Mouse (Mus musculus): Measurements from ENCODE around the gene Gba2. TPM values are rescaled to one million over a fixed set of nuclear protein-coding genes. Genes with fewer than 3 reads are reported as not detected.

Gba2 gene
- polyA plus RNA-seq, 1 experiment from 2014 or later = 48.7 TPM

DNA sequence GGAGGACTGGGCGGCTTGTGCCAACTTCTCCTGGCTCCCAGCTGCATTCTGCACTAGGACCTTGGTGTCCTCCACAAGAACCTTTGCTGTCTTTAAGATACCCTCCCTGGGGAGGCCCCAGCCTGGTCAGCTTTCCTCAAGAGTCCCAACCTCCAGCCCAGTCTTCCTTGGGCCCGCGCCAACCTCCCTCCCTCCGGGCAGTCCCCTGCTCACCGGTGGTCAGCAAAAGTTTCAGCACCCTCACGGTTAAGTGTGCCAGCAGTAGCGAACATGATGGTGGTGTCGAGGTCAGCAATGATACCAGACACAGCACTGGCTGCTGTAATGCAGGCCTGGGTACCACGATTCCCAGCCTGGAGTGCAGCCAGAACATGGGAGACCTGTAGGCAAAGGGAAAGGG lies 42.6 kb downstream of the Gba2 start:
- no peak overlapping the region for H3K9ac ChIP-seq
- H3K4me1 ChIP-seq = no peaks in the 10 kb centered on the region
- H3K4me2 ChIP-seq (replicated peaks) = no peak overlapping the region
- no peak for ATAC-seq (ENCODE audit: low FRiP score)
- H3K27ac ChIP-seq = no peak overlapping the region
- no peaks in the 10 kb centered on the region for H3K9me3 ChIP-seq (replicated peaks)
- no peaks in the 10 kb centered on the region for H3K27me3 ChIP-seq
- H3K36me3 ChIP-seq = peaks cover 95% of the 10 kb centered on the region
- 96% methylated on average over 8 of the region's 9 CpGs for whole genome bisulfite sequencing
- H3K4me3 ChIP-seq = no peak overlapping the region

GRCm38 (mm10) chr4:43535628-43536027 lies 43.0 kb downstream of the Gba2 start:
- H3K27ac ChIP-seq = no peak overlapping the region
- WGBS = 92% methylated on average over 8 of the region's 8 CpGs

DNA sequence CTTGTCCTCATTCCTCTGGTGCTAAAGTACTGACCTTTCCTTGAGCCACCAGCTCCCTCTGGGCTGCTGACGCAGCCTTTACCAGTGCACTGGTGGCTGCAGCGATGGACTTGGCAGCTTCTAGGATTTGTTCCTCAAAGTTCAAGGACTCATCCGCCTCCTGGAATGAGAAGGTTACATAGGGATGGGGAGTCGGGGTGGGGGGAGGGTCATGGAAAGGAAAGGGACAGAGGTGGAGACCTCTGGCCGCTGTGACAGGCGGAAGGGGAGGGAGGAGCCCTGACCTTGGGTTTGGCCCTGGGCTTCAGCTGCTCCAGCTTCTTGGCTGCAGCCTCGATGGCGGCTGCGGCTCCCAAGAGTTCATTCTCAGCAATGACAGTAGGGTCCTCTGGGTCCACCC lies 45.4 kb downstream of the Gba2 start:
- Histone ChIP-seq H3K4me2 (replicated peaks) (no peak overlapping the region), H3K36me3 (peaks cover 70% of the 10 kb centered on the region), H3K4me3 (no peak overlapping the region), H3K27me3 (no peaks in the 10 kb centered on the region), H3K27ac (no peak overlapping the region), H3K9me3 (replicated peaks) (no peaks in the 10 kb centered on the region), H3K9ac (no peak overlapping the region), H3K4me1 (no peaks in the 10 kb centered on the region)
- WGBS = 85% methylated on average over 9 of the region's 9 CpGs
- no peak for ATAC-seq (ENCODE audit: low FRiP score)

More at GRCm38 (mm10) chr4:43535628-43536027, 43.0 kb downstream of the Gba2 start:
- Histone ChIP-seq H3K4me1 (no peaks in the 10 kb centered on the region), H3K36me3 (peaks cover 93% of the 10 kb centered on the region), H3K4me3 (no peak overlapping the region), H3K9ac (no peak overlapping the region), H3K4me2 (replicated peaks) (no peak overlapping the region), H3K27me3 (no peaks in the 10 kb centered on the region), H3K9me3 (replicated peaks) (no peaks in the 10 kb centered on the region)
- ATAC-seq (ENCODE audit: low FRiP score) = no peak

DNA sequence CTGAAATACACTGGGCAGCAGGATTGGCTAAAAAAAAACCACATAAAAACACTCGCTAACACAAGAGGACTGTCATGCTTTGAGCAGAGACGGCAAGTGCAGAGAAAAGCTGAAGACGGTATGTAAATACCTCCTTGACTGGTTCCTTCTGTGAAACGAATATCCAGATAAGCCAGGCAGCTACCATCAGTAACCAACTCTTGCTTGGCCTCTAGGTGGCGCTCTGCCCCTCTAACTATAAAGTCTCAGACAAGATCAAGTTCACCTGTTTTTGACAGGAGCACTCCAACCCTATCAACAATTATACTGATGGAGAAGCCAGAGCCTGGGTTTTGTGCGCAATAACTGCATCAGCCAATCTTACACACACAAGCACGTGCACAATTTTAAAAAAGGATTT lies 48.1 kb downstream of the Gba2 start:
- H3K27me3 ChIP-seq = peaks cover 9% of the 10 kb centered on the region
- no peak overlapping the region for H3K4me2 ChIP-seq (replicated peaks)
- no peak overlapping the region for H3K4me3 ChIP-seq
- H3K9ac ChIP-seq = no peak overlapping the region
- H3K9me3 ChIP-seq (replicated peaks) = no peaks in the 10 kb centered on the region
- H3K27ac ChIP-seq = no peak overlapping the region
- ATAC-seq (ENCODE audit: low FRiP score) = no peak
- H3K4me1 ChIP-seq = no peaks in the 10 kb centered on the region
- H3K36me3 ChIP-seq = peaks cover 45% of the 10 kb centered on the region
- WGBS = 26% methylated on average over 7 of the region's 7 CpGs

DNA sequence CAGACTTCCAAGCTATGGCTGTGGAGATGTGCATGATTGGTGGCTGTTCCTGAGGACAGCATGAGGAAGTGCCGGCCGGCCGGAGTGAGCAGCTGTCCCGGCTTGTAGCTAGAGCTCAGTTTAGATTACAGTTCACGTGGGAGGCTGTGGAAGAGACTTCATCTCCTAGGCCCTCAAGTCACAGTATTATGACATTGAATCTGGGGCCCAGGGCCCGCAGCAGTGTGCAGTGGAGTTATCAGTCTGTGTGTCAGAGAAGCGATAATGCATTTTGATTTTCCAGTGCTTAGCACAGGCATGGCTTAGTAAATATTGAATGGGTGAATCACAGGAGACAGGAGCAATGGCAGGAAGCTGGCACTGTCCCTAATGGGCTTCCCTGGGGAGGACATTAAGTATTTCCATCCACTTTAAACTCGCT lies 48.6 kb downstream of the Gba2 start:
- no peak overlapping the region for H3K4me3 ChIP-seq
- no peaks in the 10 kb centered on the region for H3K9me3 ChIP-seq (replicated peaks)
- 73% methylated on average over 8 of the region's 8 CpGs for WGBS
- peaks cover 40% of the 10 kb centered on the region for H3K36me3 ChIP-seq
- no peak for ATAC-seq (ENCODE audit: low FRiP score)
- H3K9ac ChIP-seq = no peak overlapping the region
- H3K27ac ChIP-seq = no peak overlapping the region
- H3K27me3 ChIP-seq = peaks cover 14% of the 10 kb centered on the region
- H3K4me2 ChIP-seq (replicated peaks) = no peak overlapping the region
- no peaks in the 10 kb centered on the region for H3K4me1 ChIP-seq

DNA sequence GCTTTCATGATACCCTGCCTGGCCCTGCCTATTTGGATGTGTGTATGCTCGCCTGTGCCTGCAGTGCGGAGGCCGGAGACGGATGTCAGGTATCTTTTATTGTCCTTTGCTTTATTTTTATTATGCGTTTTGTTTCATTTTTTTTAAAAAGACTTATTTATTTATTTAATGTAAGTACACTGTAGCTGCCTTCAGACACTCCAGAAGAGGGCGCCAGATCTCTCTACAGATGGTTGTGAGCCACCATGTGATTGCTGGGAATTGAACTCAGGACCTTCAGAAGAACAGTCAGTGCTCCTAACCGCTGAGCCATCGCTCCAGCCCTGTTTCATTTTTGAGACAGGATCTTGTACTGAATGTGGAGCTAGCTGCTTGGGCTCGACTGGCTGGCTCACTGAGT lies 50.2 kb downstream of the Gba2 start:
- Histone ChIP-seq H3K4me1 (peaks cover 13% of the 10 kb centered on the region), H3K27me3 (peaks cover 29% of the 10 kb centered on the region), H3K27ac (no peak overlapping the region), H3K9ac (no peak overlapping the region), H3K4me3 (no peak overlapping the region), H3K4me2 (replicated peaks) (no peak overlapping the region), H3K36me3 (peaks cover 24% of the 10 kb centered on the region), H3K9me3 (replicated peaks) (no peaks in the 10 kb centered on the region)
- no peak for ATAC-seq (ENCODE audit: low FRiP score)
- 79% methylated on average over 9 of the region's 9 CpGs for WGBS

GRCm38 (mm10) chr4:43527880-43528279 lies 50.8 kb downstream of the Gba2 start:
- ATAC-seq (ENCODE audit: low FRiP score) = no peak
- Histone ChIP-seq H3K4me2 (replicated peaks) (no peak overlapping the region), H3K27ac (no peak overlapping the region), H3K4me1 (peaks cover 20% of the 10 kb centered on the region), H3K36me3 (peaks cover 18% of the 10 kb centered on the region), H3K27me3 (peaks cover 36% of the 10 kb centered on the region), H3K4me3 (no peak overlapping the region), H3K9ac (no peak overlapping the region), H3K9me3 (replicated peaks) (no peaks in the 10 kb centered on the region)
- WGBS = 64% methylated on average over 5 of the region's 5 CpGs

DNA sequence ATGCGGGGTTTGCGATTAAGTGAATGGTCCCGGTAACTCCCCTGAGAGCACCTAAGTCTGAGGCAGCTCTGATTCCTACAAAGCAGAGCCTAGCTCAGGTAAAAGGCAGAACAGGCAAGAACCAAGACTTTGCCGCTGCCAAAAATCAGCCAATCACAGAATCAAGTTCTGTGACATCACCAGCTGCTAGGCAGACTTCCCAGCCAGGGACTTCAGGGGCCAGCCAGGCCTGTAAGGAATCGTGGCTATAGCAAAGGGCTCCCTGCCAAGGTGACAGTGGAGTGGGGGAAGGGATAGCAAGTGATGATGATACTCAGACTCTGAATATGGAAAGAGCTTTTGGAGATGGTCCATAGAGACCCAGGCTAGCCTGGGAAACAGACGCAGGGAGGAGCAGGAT lies 58.7 kb downstream of the Gba2 start:
- ATAC-seq (ENCODE audit: low FRiP score) = peak; percentile 45; the same call in 1 of the 2 replicates
- H3K9me3 ChIP-seq (replicated peaks) = no peaks in the 10 kb centered on the region
- H3K4me3 ChIP-seq = 0 out of 2 replicates have a peak overlapping the region, but pooled peaks have one; percentile 3
- no peak overlapping the region for H3K27ac ChIP-seq
- 13% methylated on average over 6 of the region's 6 CpGs for WGBS
- no peak overlapping the region for H3K9ac ChIP-seq
- no peaks in the 10 kb centered on the region for H3K36me3 ChIP-seq
- peaks cover 60% of the 10 kb centered on the region for H3K27me3 ChIP-seq
- H3K4me1 ChIP-seq = peaks cover 39% of the 10 kb centered on the region
- H3K4me2 ChIP-seq (replicated peaks) = peak overlapping the region; percentile 41

GRCm38 (mm10) chr4:43519551-43519950 lies 59.1 kb downstream of the Gba2 start:
- Histone ChIP-seq H3K9ac (no peak overlapping the region), H3K27me3 (peaks cover 56% of the 10 kb centered on the region)
- ATAC-seq (ENCODE audit: low FRiP score) = no peak

More at GRCm38 (mm10) chr4:43519551-43519950, 59.1 kb downstream of the Gba2 start:
- Histone ChIP-seq H3K9me3 (replicated peaks) (no peaks in the 10 kb centered on the region), H3K36me3 (no peaks in the 10 kb centered on the region), H3K4me2 (replicated peaks) (peak overlapping the region; percentile 41), H3K4me1 (peaks cover 36% of the 10 kb centered on the region), H3K4me3 (0 out of 2 replicates have a peak overlapping the region, but pooled peaks have one; percentile 3), H3K27ac (no peak overlapping the region)
- 14% methylated on average over 10 of the region's 10 CpGs for WGBS

Other genes starting within 250 kb of the Gba2 start
- 55.0 and 68.9 TPM in 2 replicates for gene Rusc2, start 196.9 kb downstream of the Gba2 start, polyA plus RNA-seq (2016; fragmentation: Nextera tagmentation; extraction: Ambion mirVana)
- 1.3 TPM in 1 of 2 replicates, not detected in the other for gene Fam166b, start 149.7 kb downstream of the Gba2 start, polyA plus RNA-seq (2016; fragmentation: Nextera tagmentation; extraction: Ambion mirVana)
- 15.7 and 16.2 TPM in 2 replicates for gene Tesk1, start 136.9 kb downstream of the Gba2 start, polyA plus RNA-seq (2016; fragmentation: Nextera tagmentation; extraction: Ambion mirVana)
- gene Cd72, start 124.2 kb downstream of the Gba2 start, polyA plus RNA-seq (2016; fragmentation: Nextera tagmentation; extraction: Ambion mirVana) = 2.0 and 3.8 TPM in 2 replicates
- gene Sit1, start 95.1 kb downstream of the Gba2 start, polyA plus RNA-seq (2016; fragmentation: Nextera tagmentation; extraction: Ambion mirVana) = not detected in 2 replicates
- 50.8 and 51.4 TPM in 2 replicates for gene Ccdc107, start 86.0 kb downstream of the Gba2 start, polyA plus RNA-seq (2016; fragmentation: Nextera tagmentation; extraction: Ambion mirVana)
- gene Arhgef39, start 79.2 kb downstream of the Gba2 start, polyA plus RNA-seq (2016; fragmentation: Nextera tagmentation; extraction: Ambion mirVana) = 22.6 and 26.8 TPM in 2 replicates
- 1.3 and 1.5 TPM in 2 replicates for gene Car9, start 71.9 kb downstream of the Gba2 start, polyA plus RNA-seq (2016; fragmentation: Nextera tagmentation; extraction: Ambion mirVana)
- 59.3 and 105 TPM in 2 replicates for gene Tpm2, start 55.1 kb downstream of the Gba2 start, polyA plus RNA-seq (2016; fragmentation: Nextera tagmentation; extraction: Ambion mirVana)
- 60.2 and 65.7 TPM in 2 replicates for gene Creb3, start 16.5 kb downstream of the Gba2 start, polyA plus RNA-seq (2016; fragmentation: Nextera tagmentation; extraction: Ambion mirVana)
- 70.5 and 71.7 TPM in 2 replicates for gene Tln1, start 16.2 kb downstream of the Gba2 start, polyA plus RNA-seq (2016; fragmentation: Nextera tagmentation; extraction: Ambion mirVana)
- 40.6 and 43.3 TPM in 2 replicates for gene Rgp1, start 158 bp downstream of the Gba2 start, polyA plus RNA-seq (2016; fragmentation: Nextera tagmentation; extraction: Ambion mirVana)
- 2.4 and 4.0 TPM in 2 replicates for gene Msmp, start 5.6 kb upstream of the Gba2 start, polyA plus RNA-seq (2016; fragmentation: Nextera tagmentation; extraction: Ambion mirVana)
- 30.7 and 31.8 TPM in 2 replicates for gene Npr2, start 53.1 kb upstream of the Gba2 start, polyA plus RNA-seq (2016; fragmentation: Nextera tagmentation; extraction: Ambion mirVana)
- gene Spag8, start 74.7 kb upstream of the Gba2 start, polyA plus RNA-seq (2016; fragmentation: Nextera tagmentation; extraction: Ambion mirVana) = 7.1 and 7.2 TPM in 2 replicates
- gene Hint2, start 77.6 kb upstream of the Gba2 start, polyA plus RNA-seq (2016; fragmentation: Nextera tagmentation; extraction: Ambion mirVana) = 72.7 and 78.3 TPM in 2 replicates
- gene Tmem8b, start 90.1 kb upstream of the Gba2 start, polyA plus RNA-seq (2016; fragmentation: Nextera tagmentation; extraction: Ambion mirVana) = 13.7 and 14.4 TPM in 2 replicates
- 3.1 and 3.8 TPM in 2 replicates for gene Fam221b, start 90.3 kb upstream of the Gba2 start, polyA plus RNA-seq (2016; fragmentation: Nextera tagmentation; extraction: Ambion mirVana)
- not detected in 2 replicates for gene Olfr70, start 121.9 kb upstream of the Gba2 start, polyA plus RNA-seq (2016; fragmentation: Nextera tagmentation; extraction: Ambion mirVana)
- gene Olfr71, start 131.4 kb upstream of the Gba2 start, polyA plus RNA-seq (2016; fragmentation: Nextera tagmentation; extraction: Ambion mirVana) = not detected in 2 replicates
- 0.21 and 0.28 TPM in 2 replicates for gene Hrct1, start 148.3 kb upstream of the Gba2 start, polyA plus RNA-seq (2016; fragmentation: Nextera tagmentation; extraction: Ambion mirVana)
- gene Spaar, start 151.2 kb upstream of the Gba2 start, polyA plus RNA-seq (2016; fragmentation: Nextera tagmentation; extraction: Ambion mirVana) = 0.05 and 0.13 TPM in 2 replicates
- gene Olfr159, start 192.1 kb upstream of the Gba2 start, polyA plus RNA-seq (2016; fragmentation: Nextera tagmentation; extraction: Ambion mirVana) = not detected in 2 replicates
- gene Olfr156, start 245.0 kb upstream of the Gba2 start, polyA plus RNA-seq (2016; fragmentation: Nextera tagmentation; extraction: Ambion mirVana) = not detected in 2 replicates

Data from hindbrain, embryonic 12.5 days (tissue).